Mouse (Mus musculus) gastrocnemius, adult 2 months (tissue): ENCODE data around the gene Zfp641. TPM values are rescaled to one million over a fixed set of nuclear protein-coding genes. Genes with fewer than 3 reads are reported as not detected.
A peak's percentile ranks its signal among the peaks of the same experiment; 100 is the strongest.

Experiments
- DNase-seq: peaks from one replicate; pipeline ENCODE4 v3.0.0; 2022
- H3K27ac ChIP-seq: fragments of 200-600 bp; 2 replicates; pipeline ENCODE4 v1.8.1; 2022; ENCODE audit warnings: mild to moderate bottlenecking
- H3K4me3 ChIP-seq: fragments of 200-600 bp; 2 replicates; pipeline ENCODE4 v1.8.1; 2022; ENCODE audit warnings: mild to moderate bottlenecking, moderate library complexity
- CTCF ChIP-seq: fragments of 200-600 bp; IDR thresholded peaks from 2 replicates; pipeline ENCODE4 v1.8.1; 2022; ENCODE audit warnings: antibody characterized with exemption, mild to moderate bottlenecking, moderate library complexity
- intact Hi-C: fragments of 180-260 bp; cut with DNase I; formaldehyde crosslinking; loops from one replicate; pipeline ENCODE4 v1.15.1; 2025
- long read RNA-seq, 2 experiments: library from polyadenylated mRNA; stranded (forward); transcript quantifications; one replicate each; pipeline ENCODE4 v2.0.0; 2021
- total RNA-seq, 2 experiments: library from RNA; stranded (reverse); gene quantifications; 2 replicates each; pipeline ENCODE4 v1.2.3; 2021

Gene Zfp641
- 10 to 100 TPM in 1 of 2 experiments, 1 to 10 TPM in 1; 10.0 to 11.8 TPM for total RNA-seq
- long read RNA-seq, experiment 1, full-length matches to known transcripts = 9 of 13 reads
- long read RNA-seq, experiment 1, partial matches to known transcripts = 0 of 13 reads
- long read RNA-seq, experiment 1, other reads (novel, unspliced or antisense) = 4 of 13 reads
- long read RNA-seq, experiment 2, full-length matches to known transcripts = 17 of 32 reads
- long read RNA-seq, experiment 2, partial matches to known transcripts = 3 of 32 reads
- long read RNA-seq, experiment 2, other reads (novel, unspliced or antisense) = 12 of 32 reads

GRCm38 (mm10) chr15:98295628-98296551 lies at the start of gene Zfp641:
TSS of gene Zfp641 (minus strand) at chr15:98296161.
- TF ChIP-seq CTCF = no peak
- DNase-seq = peak; percentile 80
- H3K27ac ChIP-seq = peak within 1 kb of the TSS; percentile 94
- peak within 1 kb of the TSS; percentile 78 for H3K4me3 ChIP-seq
- intact Hi-C loops = loop anchor here (1.0 to 10.0 kb wide), 2 partner anchors 115 to 211 kb away; no protein-coding TSS in a partner anchor

GRCm38 (mm10) chr15:98340887-98341286 lies 44.9 kb upstream of the Zfp641 start, which contains the start of gene Olfr284:
TSS of gene Olfr284 (minus strand) at chr15:98340987.
- DNase-seq = no peak
- Histone ChIP-seq H3K27ac (no peak within 1 kb of the TSS), H3K4me3 (no peak within 1 kb of the TSS)
- intact Hi-C loops = no loop called here
- no peak for TF ChIP-seq CTCF

- no peak within 1 kb of the TSS for H3K27ac ChIP-seq
- no peak for TF ChIP-seq CTCF
- intact Hi-C loops = no loop called here
- H3K4me3 ChIP-seq = no peak within 1 kb of the TSS
- DNase-seq = no peak
These were observed 21.3 kb upstream of the Zfp641 start, which contains the start of gene Olfr285 for GRCm38 (mm10) chr15:98317177-98317724. TSS of gene Olfr285 (minus strand) at chr15:98317353.

GRCm38 (mm10) chr15:98315703-98316102 lies 19.7 kb upstream of the Zfp641 start:
- Histone ChIP-seq H3K27ac (no peak overlapping the region), H3K4me3 (no peak overlapping the region)
- intact Hi-C loops = no loop called here
- TF ChIP-seq CTCF = peak; percentile 30
- no peak for DNase-seq

- H3K27ac ChIP-seq = no peak overlapping the region
- H3K4me3 ChIP-seq = no peak overlapping the region
- DNase-seq = no peak
- TF ChIP-seq CTCF = no peak
- intact Hi-C loops = loop anchor here (10.0 kb wide), 1 partner anchor 209 kb away; no protein-coding TSS in a partner anchor
These were observed 2.3 kb downstream of the Zfp641 start for GRCm38 (mm10) chr15:98293651-98294050.

- TF ChIP-seq CTCF = no peak; the same call in 1 of the 2 replicates
- intact Hi-C loops = no loop called here
- no peak overlapping the region for H3K4me3 ChIP-seq
- H3K27ac ChIP-seq = peak overlapping the region; percentile 77
- peak; percentile 90 for DNase-seq
These were observed 7.4 kb downstream of the Zfp641 start for GRCm38 (mm10) chr15:98288566-98288965.

GRCm38 (mm10) chr15:98286418-98286817 lies 9.5 kb downstream of the Zfp641 start:
- intact Hi-C loops = no loop called here

GRCm38 (mm10) chr15:98257776-98258175 lies 38.2 kb downstream of the Zfp641 start:
- no peak overlapping the region for H3K4me3 ChIP-seq
- no peak for TF ChIP-seq CTCF
- DNase-seq = no peak
- no peak overlapping the region for H3K27ac ChIP-seq
- intact Hi-C loops = no loop called here

More at GRCm38 (mm10) chr15:98286418-98286817, 9.5 kb downstream of the Zfp641 start:
- H3K27ac ChIP-seq = no peak overlapping the region
- H3K4me3 ChIP-seq = no peak overlapping the region
- no peak for DNase-seq
- TF ChIP-seq CTCF = no peak

GRCm38 (mm10) chr15:98257193-98257592 lies 38.8 kb downstream of the Zfp641 start, which contains the start of gene H1fnt:
TSS of gene H1fnt (minus strand) at chr15:98257293.
- intact Hi-C loops = no loop called here
- no peak for TF ChIP-seq CTCF
- Histone ChIP-seq H3K27ac (no peak within 1 kb of the TSS), H3K4me3 (no peak within 1 kb of the TSS)
- DNase-seq = no peak

GRCm38 (mm10) chr15:98256271-98256670 lies 39.7 kb downstream of the Zfp641 start:
- H3K27ac ChIP-seq = no peak overlapping the region
- no peak for TF ChIP-seq CTCF
- peak; percentile 61 for DNase-seq
- intact Hi-C loops = no loop called here
- no peak overlapping the region for H3K4me3 ChIP-seq

Other genes with a start within 250 kb of the Zfp641 start
- 1,000 to 10,000 TPM; 2,669 to 2,908 TPM for gene Pfkm, start 203.6 kb downstream of the Zfp641 start, total RNA-seq
- 1 to 10 TPM; 7.4 to 8.5 TPM for gene Senp1, start 202.4 kb downstream of the Zfp641 start, total RNA-seq
- 100 to 1,000 TPM in 1 of 2 experiments, 10 to 100 TPM in 1; 97.8 to 124 TPM for gene Asb8, start 130.5 kb downstream of the Zfp641 start, total RNA-seq
- not detected for gene Ccdc184, start 129.0 kb downstream of the Zfp641 start, total RNA-seq
- gene Olfr288, start 100.6 kb downstream of the Zfp641 start, total RNA-seq = not detected
- not detected for gene Gm44579, start 75.2 kb downstream of the Zfp641 start, total RNA-seq
- gene Olfr287, start 75.1 kb downstream of the Zfp641 start, total RNA-seq = not detected
- gene Olfr286, start 61.7 kb downstream of the Zfp641 start, total RNA-seq = not detected
- not detected for gene H1fnt, start 38.9 kb downstream of the Zfp641 start, total RNA-seq
- gene Olfr285, start 21.2 kb upstream of the Zfp641 start, total RNA-seq = not detected
- gene Olfr284, start 44.8 kb upstream of the Zfp641 start, total RNA-seq = not detected
- gene Olfr283, start 84.8 kb upstream of the Zfp641 start, total RNA-seq = not detected
- not detected for gene Olfr282, start 135.1 kb upstream of the Zfp641 start, total RNA-seq
- gene Olfr281, start 156.4 kb upstream of the Zfp641 start, total RNA-seq = not detected
- gene OR5BS1P, start 173.7 kb upstream of the Zfp641 start, total RNA-seq = not detected
- gene Lalba, start 186.6 kb upstream of the Zfp641 start, total RNA-seq = not detected
- gene Olfr279, start 196.2 kb upstream of the Zfp641 start, total RNA-seq = not detected
- gene Kansl2, start 238.1 kb upstream of the Zfp641 start, total RNA-seq = 10 to 100 TPM; 64.7 to 66.3 TPM